Mouse (Mus musculus): Measurements from ENCODE around the gene Epb41. TPM values are rescaled to one million over a fixed set of nuclear protein-coding genes. Genes with fewer than 3 reads are reported as not detected.

Epb41 gene
- polyA plus RNA-seq, 1 experiment from 2014 or later, result 48.1 TPM

DNA sequence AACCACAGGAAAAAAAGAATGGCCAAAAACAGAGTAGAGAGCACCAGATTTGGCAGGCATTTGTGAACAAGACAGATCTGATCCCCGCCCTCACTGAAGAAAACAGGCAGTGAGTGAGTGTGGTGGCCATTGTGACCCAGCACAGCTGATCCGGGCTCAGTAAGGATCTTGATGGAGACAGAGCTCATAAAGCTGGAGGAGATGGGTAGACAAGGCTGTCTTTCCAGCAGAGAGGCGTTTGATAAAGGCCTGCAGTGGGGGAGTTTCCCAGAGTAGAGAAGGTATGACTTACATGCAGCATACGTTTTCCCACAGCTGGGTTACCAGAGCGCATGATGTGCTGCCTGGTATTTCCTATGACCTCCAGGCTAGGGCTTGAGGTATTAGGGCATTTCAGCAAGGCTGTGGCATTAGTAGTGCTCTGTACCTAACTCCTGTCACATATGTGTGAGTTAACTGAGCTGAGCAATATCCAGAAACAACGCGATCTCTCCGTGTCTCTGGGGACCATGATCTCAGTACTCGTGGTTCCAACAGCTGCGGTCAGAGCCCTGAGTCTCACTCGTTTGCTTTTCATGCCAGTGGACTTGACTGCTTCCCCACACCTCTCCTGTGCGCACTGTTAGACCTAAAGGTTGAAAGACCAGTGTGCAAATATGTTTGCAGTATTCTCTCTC is 176.5 kb downstream of the Epb41 start:
- Histone ChIP-seq H3K4me1 (no peaks in the 10 kb centered on the region; the same call in 1 of the 2 replicates), H3K27ac (replicated peaks) (no peak overlapping the region), H3K27me3 (replicated peaks) (no peaks in the 10 kb centered on the region), H3K9ac (replicated peaks) (no peak overlapping the region), H3K9me3 (replicated peaks) (no peaks in the 10 kb centered on the region), H3K4me3 (replicated peaks) (no peak overlapping the region), H3K4me2 (no peak overlapping the region), H3K36me3 (peaks cover 67% of the 10 kb centered on the region)
- ATAC-seq (ENCODE audit: low FRiP score), result no peak
- 78% methylated on average over 12 of the region's 12 CpGs for WGBS

- H3K4me3 ChIP-seq (replicated peaks), result no peak overlapping the region
- no peaks in the 10 kb centered on the region for H3K9me3 ChIP-seq (replicated peaks)
- H3K9ac ChIP-seq (replicated peaks), result no peak overlapping the region
- ATAC-seq (ENCODE audit: low FRiP score), result no peak
- no peak overlapping the region for H3K27ac ChIP-seq (replicated peaks)
- H3K4me1 ChIP-seq, result no peaks in the 10 kb centered on the region; the same call in 1 of the 2 replicates
- no peak overlapping the region for H3K4me2 ChIP-seq
- H3K27me3 ChIP-seq (replicated peaks), result no peaks in the 10 kb centered on the region
- 97% methylated on average over 8 of the region's 8 CpGs for WGBS
- peaks cover 75% of the 10 kb centered on the region for H3K36me3 ChIP-seq
Observed at GRCm38 (mm10) chr4:131897787-131898186, 177.3 kb downstream of the Epb41 start.

DNA sequence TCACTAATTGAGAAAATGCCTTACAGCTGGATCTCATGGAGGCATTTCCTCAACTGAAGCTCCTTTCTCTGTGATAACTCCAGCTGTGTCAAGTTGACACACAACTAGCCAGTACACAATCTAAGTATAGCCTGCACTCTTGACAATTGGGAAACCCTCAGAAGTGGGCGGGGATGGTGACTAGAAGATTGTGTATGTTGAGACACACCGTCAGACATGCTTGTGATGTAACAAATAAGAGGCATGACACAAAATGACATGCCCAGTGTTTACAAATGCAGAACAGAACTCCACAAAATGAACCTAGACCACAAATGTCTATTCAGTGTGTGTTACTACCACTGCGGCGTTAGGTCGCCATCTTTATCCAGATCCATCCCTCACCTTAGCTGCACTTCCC is 178.0 kb downstream of the Epb41 start:
- Histone ChIP-seq H3K4me3 (replicated peaks) (no peak overlapping the region), H3K4me1 (no peaks in the 10 kb centered on the region; the same call in 1 of the 2 replicates), H3K9ac (replicated peaks) (no peak overlapping the region), H3K27ac (replicated peaks) (no peak overlapping the region), H3K9me3 (replicated peaks) (no peaks in the 10 kb centered on the region), H3K27me3 (replicated peaks) (no peaks in the 10 kb centered on the region), H3K36me3 (peaks cover 74% of the 10 kb centered on the region), H3K4me2 (no peak overlapping the region)
- WGBS, result 95% methylated on average over 5 of the region's 5 CpGs
- ATAC-seq (ENCODE audit: low FRiP score), result no peak

DNA sequence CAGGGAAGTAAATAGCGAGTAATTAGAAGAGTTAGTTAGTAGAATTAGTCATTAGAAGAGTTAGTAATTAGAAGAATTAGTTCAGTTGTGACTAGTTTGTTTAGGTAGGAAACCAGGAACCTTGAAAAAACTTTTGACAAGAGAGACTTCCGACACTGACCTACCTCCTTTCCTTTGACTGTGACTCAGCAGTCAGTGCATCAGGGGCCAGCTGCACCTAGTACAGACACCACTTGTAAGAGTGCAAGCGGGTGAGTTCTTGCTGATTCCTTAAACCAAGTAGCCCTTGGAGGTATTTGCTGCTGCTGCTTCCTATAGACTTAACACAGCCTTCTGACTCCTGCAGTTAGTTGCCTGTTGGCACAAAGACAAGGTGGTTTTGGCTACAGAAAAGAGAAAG is 184.4 kb downstream of the Epb41 start:
- Histone ChIP-seq H3K27me3 (replicated peaks) (no peaks in the 10 kb centered on the region), H3K4me3 (replicated peaks) (no peak overlapping the region), H3K9ac (replicated peaks) (no peak overlapping the region), H3K4me2 (no peak overlapping the region), H3K9me3 (replicated peaks) (no peaks in the 10 kb centered on the region), H3K36me3 (peaks cover 39% of the 10 kb centered on the region), H3K27ac (replicated peaks) (no peak overlapping the region), H3K4me1 (peaks cover 3% of the 10 kb centered on the region; the same call in 1 of the 2 replicates)
- WGBS, result 90% methylated on average over 3 of the region's 3 CpGs
- no peak for ATAC-seq (ENCODE audit: low FRiP score)

DNA sequence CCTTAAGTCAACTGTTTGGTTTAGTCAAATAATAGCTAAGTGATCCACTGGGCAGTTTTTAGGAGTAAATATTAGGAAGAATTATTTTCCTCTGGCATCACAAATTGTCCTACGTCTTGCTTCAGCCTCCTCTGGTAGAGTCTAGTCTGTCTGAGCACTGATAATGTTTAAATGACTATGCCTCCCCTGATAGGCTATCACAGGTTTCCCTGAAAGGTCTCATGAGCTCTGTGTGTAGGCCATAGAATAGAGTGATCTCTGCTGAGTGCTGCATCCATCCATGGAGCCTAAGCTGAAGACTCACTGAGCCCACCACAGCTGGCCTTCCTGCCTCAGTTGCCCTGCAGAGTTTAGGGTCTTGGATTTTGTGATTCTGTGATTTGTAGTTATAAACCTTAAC is 186.6 kb downstream of the Epb41 start:
- no peaks in the 10 kb centered on the region for H3K9me3 ChIP-seq (replicated peaks)
- H3K4me1 ChIP-seq, result peaks cover 6% of the 10 kb centered on the region
- H3K4me2 ChIP-seq, result no peak overlapping the region
- H3K9ac ChIP-seq (replicated peaks), result no peak overlapping the region
- H3K27me3 ChIP-seq (replicated peaks), result no peaks in the 10 kb centered on the region
- H3K4me3 ChIP-seq (replicated peaks), result no peak overlapping the region
- H3K27ac ChIP-seq (replicated peaks), result no peak overlapping the region
- WGBS, result 72% methylated on average over 1 of the region's 1 CpGs
- no peak for ATAC-seq (ENCODE audit: low FRiP score)
- H3K36me3 ChIP-seq, result peaks cover 29% of the 10 kb centered on the region

DNA sequence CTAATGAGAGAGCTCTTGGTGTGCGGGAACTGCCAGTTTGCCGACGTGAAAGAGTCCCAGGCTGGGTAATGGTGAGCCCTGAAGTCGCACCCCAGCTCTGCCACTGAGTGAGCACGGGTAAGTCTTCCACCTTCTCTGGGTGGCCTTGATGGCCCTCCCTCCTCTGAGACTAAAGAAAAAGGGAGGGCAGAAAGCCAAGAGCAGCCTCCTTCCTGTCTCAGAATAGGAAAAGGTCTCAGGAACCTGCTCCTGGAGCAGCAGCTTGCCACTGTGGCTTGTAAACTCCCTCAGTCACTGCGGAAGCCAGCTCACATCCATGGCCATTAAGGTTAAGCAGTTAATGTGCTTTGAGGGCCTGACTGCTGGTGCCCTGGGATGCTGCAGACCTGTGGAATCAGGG is 189.7 kb downstream of the Epb41 start:
- no peak for ATAC-seq (ENCODE audit: low FRiP score)
- Histone ChIP-seq H3K9ac (replicated peaks) (no peak overlapping the region), H3K27ac (replicated peaks) (no peak overlapping the region), H3K27me3 (replicated peaks) (no peaks in the 10 kb centered on the region), H3K4me3 (replicated peaks) (no peak overlapping the region), H3K36me3 (peaks cover 13% of the 10 kb centered on the region; the same call in 1 of the 2 replicates), H3K9me3 (replicated peaks) (no peaks in the 10 kb centered on the region), H3K4me2 (no peak overlapping the region), H3K4me1 (peaks cover 11% of the 10 kb centered on the region)
- WGBS, result 87% methylated on average over 6 of the region's 6 CpGs

- no peaks in the 10 kb centered on the region for H3K27me3 ChIP-seq (replicated peaks)
- ATAC-seq (ENCODE audit: low FRiP score), result no peak
- no peak overlapping the region for H3K4me2 ChIP-seq
- no peaks in the 10 kb centered on the region for H3K9me3 ChIP-seq (replicated peaks)
- peaks cover 13% of the 10 kb centered on the region; the same call in 1 of the 2 replicates for H3K36me3 ChIP-seq
- no peak overlapping the region for H3K4me3 ChIP-seq (replicated peaks)
- no peak overlapping the region for H3K9ac ChIP-seq (replicated peaks)
- no peak overlapping the region for H3K27ac ChIP-seq (replicated peaks)
- peaks cover 20% of the 10 kb centered on the region for H3K4me1 ChIP-seq
- 64% methylated on average over 6 of the region's 6 CpGs for WGBS
Observed at GRCm38 (mm10) chr4:131883571-131883970, 191.6 kb downstream of the Epb41 start.

GRCm38 (mm10) chr4:131881306-131881705 is 193.8 kb downstream of the Epb41 start:
- Histone ChIP-seq H3K27ac (replicated peaks) (no peak overlapping the region), H3K4me2 (no peak overlapping the region), H3K9ac (replicated peaks) (no peak overlapping the region), H3K36me3 (peaks cover 10% of the 10 kb centered on the region; the same call in 1 of the 2 replicates), H3K9me3 (replicated peaks) (no peaks in the 10 kb centered on the region), H3K4me3 (replicated peaks) (no peak overlapping the region), H3K4me1 (peaks cover 35% of the 10 kb centered on the region), H3K27me3 (replicated peaks) (no peaks in the 10 kb centered on the region)
- 89% methylated on average over 7 of the region's 7 CpGs for WGBS
- ATAC-seq (ENCODE audit: low FRiP score), result no peak

DNA sequence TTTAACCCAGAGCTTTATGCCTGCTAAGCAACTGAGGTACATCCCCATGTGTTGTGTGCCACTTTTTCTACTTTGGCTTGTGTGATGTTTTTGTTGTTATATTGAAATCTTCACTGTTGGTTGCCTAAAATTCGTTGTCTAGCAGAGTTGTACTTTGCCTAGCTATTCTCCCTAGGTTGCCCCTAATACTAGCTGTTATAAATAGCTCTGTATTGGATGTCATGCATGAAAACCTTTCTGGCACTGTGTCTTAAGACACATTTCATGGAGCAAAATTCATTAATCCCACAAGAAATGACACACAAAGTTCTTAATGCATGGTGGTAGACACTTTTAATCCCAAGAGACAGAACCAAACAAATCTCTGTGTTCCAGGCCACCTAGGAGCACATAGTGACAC is 195.4 kb downstream of the Epb41 start:
- H3K4me2 ChIP-seq, result no peak overlapping the region
- H3K9me3 ChIP-seq (replicated peaks), result no peaks in the 10 kb centered on the region
- no peak for ATAC-seq (ENCODE audit: low FRiP score)
- no peak overlapping the region for H3K9ac ChIP-seq (replicated peaks)
- 84% methylated on average over 1 of the region's 1 CpGs for WGBS
- no peak overlapping the region for H3K27ac ChIP-seq (replicated peaks)
- no peaks in the 10 kb centered on the region for H3K27me3 ChIP-seq (replicated peaks)
- no peaks in the 10 kb centered on the region for H3K36me3 ChIP-seq
- H3K4me3 ChIP-seq (replicated peaks), result no peak overlapping the region
- peaks cover 47% of the 10 kb centered on the region for H3K4me1 ChIP-seq

DNA sequence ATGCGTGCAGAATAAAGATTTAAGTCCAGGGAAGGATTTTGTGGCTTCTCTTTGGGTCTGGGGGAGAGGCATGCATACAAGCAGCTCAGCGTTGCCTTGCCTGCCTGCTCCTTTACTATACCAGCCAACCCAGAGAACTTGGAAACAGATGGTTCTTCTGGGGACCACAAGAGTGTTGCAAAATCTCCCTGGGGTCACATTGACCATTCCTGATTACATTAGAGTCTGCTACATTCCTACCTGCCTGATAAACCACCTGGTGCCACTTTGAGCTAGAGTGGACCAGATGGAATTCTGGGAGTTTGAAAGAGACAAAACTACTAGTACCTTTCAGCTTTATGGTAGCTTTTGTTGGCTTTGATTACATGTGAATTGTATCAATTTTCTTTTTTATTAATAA is 198.3 kb downstream of the Epb41 start:
- no peaks in the 10 kb centered on the region for H3K36me3 ChIP-seq
- peaks cover 56% of the 10 kb centered on the region for H3K4me1 ChIP-seq
- no peaks in the 10 kb centered on the region for H3K27me3 ChIP-seq (replicated peaks)
- H3K9ac ChIP-seq (replicated peaks), result no peak overlapping the region
- no peak overlapping the region for H3K4me3 ChIP-seq (replicated peaks)
- H3K4me2 ChIP-seq, result peak overlapping the region; percentile 96
- H3K27ac ChIP-seq (replicated peaks), result no peak overlapping the region
- 39% methylated on average over 2 of the region's 2 CpGs for WGBS
- no peak for ATAC-seq (ENCODE audit: low FRiP score)
- no peaks in the 10 kb centered on the region for H3K9me3 ChIP-seq (replicated peaks)

GRCm38 (mm10) chr4:131875242-131875641 is 199.9 kb downstream of the Epb41 start:
- no peaks in the 10 kb centered on the region for H3K9me3 ChIP-seq (replicated peaks)
- H3K4me2 ChIP-seq, result peak overlapping the region; percentile 96
- H3K27me3 ChIP-seq (replicated peaks), result no peaks in the 10 kb centered on the region
- H3K4me3 ChIP-seq (replicated peaks), result peak overlapping the region; percentile 95
- WGBS, result 43% methylated on average over 3 of the region's 3 CpGs
- H3K36me3 ChIP-seq, result no peaks in the 10 kb centered on the region
- ATAC-seq (ENCODE audit: low FRiP score), result no peak
- H3K9ac ChIP-seq (replicated peaks), result peak overlapping the region; percentile 100
- no peak overlapping the region for H3K27ac ChIP-seq (replicated peaks)
- peaks cover 51% of the 10 kb centered on the region for H3K4me1 ChIP-seq

- H3K36me3 ChIP-seq, result no peaks in the 10 kb centered on the region
- H3K9me3 ChIP-seq (replicated peaks), result no peaks in the 10 kb centered on the region
- H3K4me3 ChIP-seq (replicated peaks), result peak overlapping the region; percentile 95
- H3K9ac ChIP-seq (replicated peaks), result peak overlapping the region; percentile 100
- peak overlapping the region; percentile 100 for H3K27ac ChIP-seq (replicated peaks)
- peaks cover 45% of the 10 kb centered on the region for H3K4me1 ChIP-seq
- H3K27me3 ChIP-seq (replicated peaks), result no peaks in the 10 kb centered on the region
- H3K4me2 ChIP-seq, result peak overlapping the region; percentile 96
- WGBS, result 5% methylated on average over 11 of the region's 11 CpGs
- ATAC-seq (ENCODE audit: low FRiP score), result no peak
Observed at GRCm38 (mm10) chr4:131874567-131874966, 200.6 kb downstream of the Epb41 start.
